Mouse (Mus musculus): ENCODE results near the gene Alg1.

DNA sequence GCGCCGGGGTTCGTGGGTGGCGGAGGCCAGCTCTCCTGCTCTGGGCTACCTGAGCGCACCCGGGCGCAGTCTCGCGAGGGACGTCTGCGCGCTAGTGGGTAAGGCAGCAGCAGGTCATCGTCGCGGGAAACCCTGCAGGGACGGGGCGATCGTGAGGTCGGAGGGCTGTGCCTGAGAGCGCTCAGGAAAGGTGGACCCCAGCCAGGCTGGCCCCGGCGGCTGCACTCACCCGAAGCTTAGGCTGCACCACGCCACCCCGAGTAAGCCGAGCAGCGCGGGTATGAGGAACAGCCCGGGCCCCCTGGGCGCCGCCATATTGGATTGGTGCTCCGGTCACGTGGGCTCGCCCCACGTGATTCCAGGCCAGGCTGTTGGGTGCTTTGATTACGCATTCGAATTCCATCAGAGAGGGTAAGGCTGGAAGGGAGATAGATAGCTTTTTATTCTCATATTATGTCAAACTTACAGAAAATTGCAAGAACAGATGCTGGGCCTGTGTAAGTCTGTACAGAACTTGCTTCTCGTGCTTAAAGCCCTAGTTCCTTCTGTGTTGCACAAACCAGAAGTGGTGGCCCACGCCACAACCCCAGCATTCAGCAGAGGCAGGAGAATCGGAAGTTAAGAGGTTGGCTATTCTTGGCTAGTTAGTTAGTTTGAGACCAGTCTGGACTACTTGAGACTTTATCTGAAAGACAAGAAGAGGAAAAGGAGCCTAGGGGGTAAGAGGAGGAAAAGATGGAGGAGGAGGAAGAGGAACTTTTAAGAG lies 29.6 kb upstream of the Alg1 start, which contains the start of gene Nagpa:
- no peak for TF ChIP-seq TCF12 (IDR thresholded peaks at IDR 0.05; ENCODE audit: insufficient read depth, poor library complexity, severe bottlenecking)
- TF ChIP-seq POLR2A (IDR thresholded peaks at IDR 0.05; ENCODE audit: insufficient read length, low read depth), result peak; percentile 44
- TF ChIP-seq TCF3 (IDR thresholded peaks at IDR 0.05; ENCODE audit: insufficient read length, low read depth), result no peak
- TF ChIP-seq CEBPB (IDR thresholded peaks at IDR 0.05; ENCODE audit: insufficient read depth, poor library complexity, severe bottlenecking), result no peak

Measured in myocyte (in vitro differentiated cells).